Mouse (Mus musculus) thymus, adult 2 months (tissue): ENCODE measurements around the gene Snapc4.

Source experiments
- CTCF ChIP-seq: fragments of 200-500 bp; IDR thresholded peaks from 2 replicates; pipeline ENCODE4 v1.5.1; 2012; ENCODE audit warnings: mild to moderate bottlenecking, control low read depth, low read length, moderate library complexity, borderline replicate concordance; ENCODE audit not compliant: control insufficient read depth, poor library complexity, insufficient read depth; ENCODE audit errors: extremely low read depth
- POLR2A ChIP-seq: fragments of 200-500 bp; IDR thresholded peaks from 2 replicates; pipeline ENCODE4 v1.6.1; 2012; ENCODE audit warnings: mild to moderate bottlenecking, low read length, control low read depth, moderate library complexity; ENCODE audit not compliant: control insufficient read depth, poor library complexity, insufficient read depth; ENCODE audit errors: extremely low read depth

- TF ChIP-seq POLR2A (no peak), CTCF (no peak)
Measured at GRCm38 (mm10) chr2:26364738-26365465, 15.6 kb downstream of the Snapc4 start.
